Mouse (Mus musculus) heart, embryonic 16.5 days (tissue): ENCODE results near the gene Meig1. TPM values are rescaled to one million over a fixed set of nuclear protein-coding genes. Genes with fewer than 3 reads are reported as not detected.
A peak's percentile ranks its signal among the peaks of the same experiment; 100 is the strongest.
"Not testable (repeated sequence)": the region's sequence is repeated elsewhere in the genome, so short reads cannot be mapped to it uniquely, and the experiment has no call there.

Experiments
- ATAC-seq: fragments of 200-750 bp; cut with Nextera tagmentation; replicated peaks from 2 replicates; pipeline ENCODE4 v1.8.0; 2017; ENCODE audit warnings: moderate number of reproducible peaks; ENCODE audit not compliant: insufficient read depth, low FRiP score; ENCODE audit errors: extremely low read depth
- H3K27ac ChIP-seq: fragments of 300-500 bp; sonication (generic); 2 replicates; pipeline ENCODE4 v1.5.1; 2014; ENCODE audit warnings: mild to moderate bottlenecking, low read length, control low read depth, moderate library complexity
- H3K27me3 ChIP-seq: fragments of 300-500 bp; sonication (generic); 2 replicates; pipeline ENCODE4 v1.6.1; 2014; ENCODE audit warnings: low read length, mixed read lengths; ENCODE audit not compliant: control insufficient read depth, insufficient read depth
- H3K36me3 ChIP-seq: fragments of 300-500 bp; sonication (generic); 2 replicates; pipeline ENCODE4 v1.6.1; 2014; ENCODE audit not compliant: control insufficient read depth, insufficient read depth
- H3K4me1 ChIP-seq: fragments of 300-500 bp; sonication (generic); 2 replicates; pipeline ENCODE4 v1.6.1; 2014; ENCODE audit warnings: low read length, mixed read lengths; ENCODE audit not compliant: control insufficient read depth, insufficient read depth
- H3K4me2 ChIP-seq: fragments of 300-500 bp; sonication (generic); 2 replicates; pipeline ENCODE4 v1.6.1; 2014; ENCODE audit warnings: low read depth, mild to moderate bottlenecking, control low read depth, low read length
- H3K4me3 ChIP-seq: fragments of 300-500 bp; sonication (generic); 2 replicates; pipeline ENCODE4 v1.5.1; 2014; ENCODE audit warnings: mild to moderate bottlenecking, control low read depth, low read length
- H3K9ac ChIP-seq: fragments of 300-500 bp; sonication (generic); 2 replicates; pipeline ENCODE4 v1.6.1; 2014; ENCODE audit warnings: low read length, control low read depth
- H3K9me3 ChIP-seq: fragments of 300-500 bp; sonication (generic); replicated peaks from 2 replicates; pipeline ENCODE4 v1.6.1; 2016; ENCODE audit warnings: low read length; ENCODE audit not compliant: control insufficient read depth
- WGBS: fragments of 180-500 bp; shearing (Covaris S2); extraction: QIAGEN DNeasy Blood & Tissue Kit; methylation state at CpG from one replicate; pipeline ENCODE4 v1.1.7; 2014; 5-methylcytosine and 5-hydroxymethylcytosine counted together
- polyA plus RNA-seq: library from polyadenylated mRNA; unstranded; fragments of >200 nt; fragmentation: Nextera tagmentation; extraction: Ambion mirVana; gene quantifications from 2 replicates; pipeline ENCODE4 v1.2.1, GENCODE M21; 2015

Gene Meig1
- polyA plus RNA-seq, 1 experiment from 2014 or later = 2.7 TPM

DNA sequence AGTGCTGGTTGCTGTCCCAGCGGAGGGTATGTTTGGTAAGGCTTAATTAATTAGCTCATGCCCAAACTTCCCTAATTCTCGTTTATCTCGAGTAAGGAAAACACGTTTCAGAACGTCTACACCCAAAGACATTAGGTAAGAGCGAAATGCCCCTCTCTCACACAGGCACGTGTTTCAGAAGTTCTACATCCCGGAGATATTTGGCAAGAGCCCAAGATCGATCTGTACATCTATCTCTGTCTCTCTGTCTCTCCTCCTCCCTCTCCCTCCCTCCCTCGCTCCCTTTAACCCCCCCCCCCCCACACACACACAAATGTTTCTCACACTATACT, 2.1 kb upstream of the Meig1 start:
- peak overlapping the region; percentile 88 for H3K4me2 ChIP-seq
- H3K27ac ChIP-seq = no peak overlapping the region
- peak overlapping the region; percentile 85 for H3K4me3 ChIP-seq
- H3K9me3 ChIP-seq = no peaks in the 10 kb centered on the region
- H3K4me1 ChIP-seq = peaks cover 4% of the 10 kb centered on the region; the same call in 1 of the 2 replicates
- no peaks in the 10 kb centered on the region for H3K27me3 ChIP-seq
- no peaks in the 10 kb centered on the region for H3K36me3 ChIP-seq
- 3% methylated on average over 9 of the region's 10 CpGs for WGBS
- ATAC-seq = no peak
- peak overlapping the region; percentile 81 for H3K9ac ChIP-seq

DNA sequence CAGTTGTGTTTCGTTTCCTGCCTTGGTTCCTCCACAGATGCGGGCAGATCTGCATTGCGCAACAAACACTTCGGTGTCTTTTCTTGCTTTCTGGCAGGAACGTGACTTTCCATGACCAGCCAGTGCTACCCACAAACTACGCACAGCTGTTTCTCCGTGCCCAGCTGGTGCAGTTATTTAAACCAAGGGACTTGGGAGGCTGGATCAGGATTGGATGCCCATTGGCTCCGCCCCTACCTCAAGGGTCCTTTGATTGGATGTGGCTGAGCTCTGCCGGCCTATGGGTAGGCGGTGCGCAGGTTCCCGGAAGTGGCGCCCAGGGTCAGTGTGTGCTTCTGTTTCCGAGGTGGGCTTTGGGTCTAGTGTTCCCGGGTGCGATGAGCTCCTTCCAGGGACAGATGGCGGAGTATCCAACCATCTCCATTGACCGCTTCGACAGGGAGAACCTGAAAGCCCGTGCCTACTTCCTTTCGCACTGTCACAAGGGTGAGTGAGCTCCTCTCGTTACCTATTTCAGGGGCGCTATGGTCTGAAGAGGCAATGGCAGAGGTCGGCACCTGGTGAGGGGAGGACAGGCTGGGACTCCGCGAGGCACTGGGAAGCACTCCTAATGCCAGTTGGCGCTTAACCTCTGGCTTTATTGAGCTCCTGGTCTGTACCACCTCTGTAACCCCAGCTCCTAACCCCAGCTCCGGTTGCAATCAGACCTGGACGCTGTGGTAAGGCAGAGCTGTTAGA, 1.6 kb upstream of the Meig1 start, which contains the start of gene Dclre1c:
TSS of gene Dclre1c (plus strand) at position 291 of the 738 bp plus-strand sequence.
- Histone ChIP-seq H3K27me3 (no peaks in the 10 kb centered on the region), H3K4me3 (peak within 1 kb of the TSS; percentile 85), H3K36me3 (no peaks in the 10 kb centered on the region), H3K4me2 (peak within 1 kb of the TSS; percentile 88), H3K9ac (peak within 1 kb of the TSS; percentile 81), H3K27ac (peak within 1 kb of the TSS; percentile 9; the same call in 1 of the 2 replicates), H3K4me1 (peaks cover 4% of the 10 kb centered on the region; the same call in 1 of the 2 replicates), H3K9me3 (no peaks in the 10 kb centered on the region)
- 1% methylated on average over 29 of the region's 29 CpGs for WGBS
- ATAC-seq = peak; percentile 97

DNA sequence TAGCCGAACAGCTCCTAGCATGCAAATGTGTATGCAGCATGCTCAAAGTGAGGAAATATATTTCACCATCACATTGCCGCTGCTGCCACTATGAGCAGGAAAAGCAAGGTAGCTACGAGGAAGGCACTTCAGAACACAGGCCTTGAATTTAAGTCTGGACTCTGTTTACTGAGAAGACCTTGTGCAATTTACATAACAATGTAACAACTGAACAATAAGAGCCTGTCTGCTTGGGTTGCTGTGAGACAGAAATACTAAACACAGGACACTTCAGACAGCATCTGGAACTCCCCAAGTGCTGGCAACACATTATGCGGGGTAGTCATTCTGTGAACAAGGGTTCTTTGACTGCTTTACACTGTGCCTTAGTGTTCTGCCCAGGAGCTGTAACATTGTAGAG, 2.3 kb downstream of the Meig1 start:
- Histone ChIP-seq H3K27ac (no peak overlapping the region), H3K9me3 (no peaks in the 10 kb centered on the region), H3K36me3 (no peaks in the 10 kb centered on the region), H3K4me2 (no peak overlapping the region), H3K9ac (no peak overlapping the region), H3K27me3 (0 out of 2 replicates have a peak, but pooled peaks cover 6% of the 10 kb centered on the region), H3K4me3 (no peak overlapping the region), H3K4me1 (peaks cover 6% of the 10 kb centered on the region; the same call in 1 of the 2 replicates)
- 77% methylated on average over 4 of the region's 4 CpGs for WGBS
- ATAC-seq = no peak

DNA sequence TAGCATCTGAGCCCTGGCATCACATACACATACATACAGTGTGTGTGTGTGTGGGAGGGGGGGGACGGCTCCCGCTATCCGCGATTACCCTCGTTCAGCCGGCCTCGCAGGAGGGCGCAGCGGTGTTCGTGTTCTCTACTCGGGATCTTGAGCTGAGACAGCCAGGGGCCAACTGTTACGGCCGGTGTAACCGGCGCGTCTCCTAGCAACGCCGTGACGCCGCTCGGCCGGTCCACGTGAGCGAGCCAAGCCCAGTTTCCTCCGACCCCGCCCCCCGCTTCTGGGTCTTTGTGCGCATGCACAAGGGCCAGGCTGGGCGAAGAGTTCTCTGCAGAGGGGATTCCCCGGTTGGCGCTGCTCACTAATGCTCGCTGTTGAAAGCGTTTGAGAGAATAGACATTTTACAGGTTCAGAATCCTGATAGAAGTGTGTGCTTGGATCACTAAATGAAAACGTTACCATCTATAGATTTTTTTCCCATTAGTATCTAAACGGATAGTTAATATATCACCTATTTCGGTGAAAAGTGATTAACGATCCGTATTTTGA, 3.5 kb downstream of the Meig1 start:
- no peaks in the 10 kb centered on the region; the same call in 1 of the 2 replicates for H3K9me3 ChIP-seq
- WGBS = 3% methylated on average over 38 of the region's 38 CpGs
- H3K36me3 ChIP-seq = no peaks in the 10 kb centered on the region
- ATAC-seq = peak; percentile 95
- peaks cover 2% of the 10 kb centered on the region; the same call in 1 of the 2 replicates for H3K4me1 ChIP-seq
- no peak overlapping the region for H3K27ac ChIP-seq
- 0 out of 2 replicates have a peak, but pooled peaks cover 6% of the 10 kb centered on the region for H3K27me3 ChIP-seq
- peak overlapping the region; percentile 72 for H3K4me3 ChIP-seq
- H3K9ac ChIP-seq = peak overlapping the region; percentile 68
- peak overlapping the region; percentile 96 for H3K4me2 ChIP-seq

DNA sequence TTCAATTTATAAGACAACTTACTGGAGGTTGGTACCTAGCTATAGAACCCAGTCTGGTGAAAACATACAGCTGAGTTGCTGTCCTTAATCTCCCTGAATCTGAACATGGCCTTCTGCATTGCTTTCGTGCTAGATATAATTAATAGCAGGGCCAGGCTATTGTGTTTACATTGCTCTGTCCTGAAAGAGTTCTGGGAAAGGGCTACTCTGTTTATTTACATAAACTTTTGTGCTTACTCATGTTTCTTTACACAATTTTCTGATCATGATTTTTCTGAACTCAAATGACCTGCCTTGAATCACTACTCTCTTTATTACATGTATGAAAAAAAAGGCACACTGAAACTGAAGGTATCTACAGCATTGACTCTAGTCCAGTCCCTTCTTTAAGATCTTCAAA, 6.8 kb downstream of the Meig1 start:
- H3K27me3 ChIP-seq = 0 out of 2 replicates have a peak, but pooled peaks cover 6% of the 10 kb centered on the region
- H3K4me1 ChIP-seq = 0 out of 2 replicates have a peak, but pooled peaks cover 2% of the 10 kb centered on the region
- no peak overlapping the region for H3K4me2 ChIP-seq
- no peak overlapping the region for H3K27ac ChIP-seq
- no peak for ATAC-seq
- no peak overlapping the region for H3K9ac ChIP-seq
- H3K36me3 ChIP-seq = no peaks in the 10 kb centered on the region
- no peaks in the 10 kb centered on the region; the same call in 1 of the 2 replicates for H3K9me3 ChIP-seq
- no peak overlapping the region for H3K4me3 ChIP-seq
- WGBS = 61% methylated on average over 1 of the region's 1 CpGs

DNA sequence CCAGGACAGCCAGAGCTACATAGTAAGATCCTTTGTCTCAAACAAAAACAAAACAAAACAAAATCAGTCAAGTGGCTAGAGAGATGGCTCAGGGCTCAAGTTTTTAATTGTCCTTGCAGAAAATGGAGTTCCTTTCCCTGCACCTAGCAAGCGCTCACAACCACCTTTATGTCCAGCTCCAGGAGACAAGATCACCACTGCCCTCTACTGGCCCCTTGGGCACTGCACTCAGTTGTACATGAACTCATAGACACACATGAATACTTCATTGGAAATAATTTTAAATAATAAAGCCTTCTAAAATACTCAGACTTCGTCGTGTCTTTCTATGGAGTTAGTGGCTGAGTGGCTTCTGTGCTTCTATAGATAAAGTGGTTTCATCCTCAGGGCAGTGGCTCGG, 8.2 kb downstream of the Meig1 start:
- 38% methylated on average over 4 of the region's 4 CpGs for WGBS

DNA sequence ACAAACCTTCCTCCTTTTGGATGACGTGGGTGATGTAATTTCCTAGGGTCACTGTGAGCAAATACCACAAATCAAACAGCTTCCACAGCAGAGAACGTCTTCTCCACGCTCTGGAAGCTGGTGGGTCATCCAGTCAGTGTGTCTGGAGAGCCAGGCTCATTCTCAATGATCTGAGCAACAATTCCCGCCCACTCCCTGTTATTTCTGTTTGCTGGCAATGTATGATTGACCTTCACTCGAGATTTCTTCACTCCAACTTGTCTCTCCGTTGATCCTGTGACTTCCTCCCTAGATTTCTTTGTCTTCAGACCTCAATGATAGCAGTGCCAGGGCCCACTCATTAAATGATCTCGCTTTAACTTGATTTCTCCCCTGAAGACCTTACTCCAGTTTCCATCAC, 14.7 kb downstream of the Meig1 start:
- Histone ChIP-seq H3K36me3 (no peaks in the 10 kb centered on the region), H3K4me2 (no peak overlapping the region), H3K9ac (no peak overlapping the region), H3K27me3 (no peaks in the 10 kb centered on the region), H3K27ac (no peak overlapping the region), H3K4me3 (no peak overlapping the region), H3K4me1 (no peaks in the 10 kb centered on the region), H3K9me3 (no peaks in the 10 kb centered on the region)
- WGBS = 65% methylated on average over 7 of the region's 7 CpGs
- no peak for ATAC-seq

More for the DNA sequence above, 8.2 kb downstream of the Meig1 start:
- Histone ChIP-seq H3K27me3 (0 out of 2 replicates have a peak, but pooled peaks cover 6% of the 10 kb centered on the region), H3K4me2 (no peak overlapping the region), H3K36me3 (no peaks in the 10 kb centered on the region), H3K9ac (no peak overlapping the region), H3K4me3 (no peak overlapping the region), H3K4me1 (0 out of 2 replicates have a peak, but pooled peaks cover 2% of the 10 kb centered on the region), H3K27ac (no peak overlapping the region), H3K9me3 (no peaks in the 10 kb centered on the region; the same call in 1 of the 2 replicates)
- no peak for ATAC-seq

DNA sequence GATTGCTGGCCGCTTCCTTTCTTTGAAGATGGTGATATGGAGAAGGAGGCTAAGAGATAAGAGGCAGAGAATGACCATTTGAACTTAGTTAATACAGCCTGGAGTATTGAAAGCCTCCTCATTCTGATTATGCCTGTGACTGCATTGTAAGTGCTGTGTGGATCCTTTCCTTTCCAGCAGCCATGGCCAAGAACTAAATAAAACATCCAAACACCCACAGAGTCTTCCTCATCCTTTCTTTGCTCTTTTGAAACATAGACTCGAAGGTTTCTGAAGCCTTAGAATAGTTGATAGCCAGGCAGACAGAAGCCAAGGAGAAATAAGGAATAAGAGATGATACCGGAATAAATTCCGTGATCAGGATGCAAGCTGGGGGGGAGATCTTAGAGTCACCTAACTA, 16.5 kb downstream of the Meig1 start:
- H3K9me3 ChIP-seq = no peaks in the 10 kb centered on the region
- no peak for ATAC-seq
- 65% methylated on average over 4 of the region's 4 CpGs for WGBS
- no peak overlapping the region for H3K9ac ChIP-seq
- no peak overlapping the region for H3K4me3 ChIP-seq
- no peak overlapping the region for H3K4me2 ChIP-seq
- no peaks in the 10 kb centered on the region for H3K36me3 ChIP-seq
- H3K4me1 ChIP-seq = no peaks in the 10 kb centered on the region
- H3K27ac ChIP-seq = no peak overlapping the region
- H3K27me3 ChIP-seq = no peaks in the 10 kb centered on the region

DNA sequence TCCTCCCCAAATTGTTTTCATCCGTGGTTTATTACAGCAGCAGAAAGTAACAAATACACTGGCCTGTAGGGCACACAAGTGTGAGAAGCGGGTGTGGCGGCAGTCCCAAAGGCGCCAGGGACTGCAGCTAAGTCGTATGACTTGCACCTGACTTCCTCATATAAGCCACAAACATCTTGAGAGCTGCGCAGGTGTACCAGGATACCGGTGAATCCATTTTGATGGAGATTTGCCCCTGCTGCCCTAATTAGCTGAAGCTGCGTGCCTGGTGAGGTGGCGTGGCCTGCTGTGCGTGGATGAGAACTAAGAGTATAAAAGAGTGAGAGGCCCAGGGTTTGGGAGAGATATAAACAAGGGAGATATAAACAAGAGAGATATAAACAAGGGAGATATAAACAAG, 25.3 kb downstream of the Meig1 start, which contains the start of gene Olah:
TSS of gene Olah (minus strand) at position 101 of the 400 bp plus-strand sequence.
- H3K27ac ChIP-seq, H3K4me2 ChIP-seq, H3K27me3 ChIP-seq, H3K36me3 ChIP-seq, H3K9ac ChIP-seq, ATAC-seq, H3K4me3 ChIP-seq, H3K9me3 ChIP-seq, H3K4me1 ChIP-seq: not testable (repeated sequence)
- 63% methylated on average over 10 of the region's 10 CpGs for WGBS
